Mouse (Mus musculus) forebrain, embryonic 12.5 days (tissue): ENCODE results near the gene Gm19684. TPM values are rescaled to one million over a fixed set of nuclear protein-coding genes. Genes with fewer than 3 reads are reported as not detected.
"Not testable (repeated sequence)": the region's sequence is repeated elsewhere in the genome, so short reads cannot be mapped to it uniquely, and the experiment has no call there.

Experiments used
- ATAC-seq: fragments of 200-750 bp; cut with Nextera tagmentation; 2 replicates; pipeline ENCODE4 v1.8.0; 2017; ENCODE audit warnings: moderate TSS enrichment; ENCODE audit not compliant: low FRiP score
- H3K27ac ChIP-seq: fragments of 300-500 bp; sonication (generic); 2 replicates; pipeline ENCODE4 v1.5.1; 2016; ENCODE audit warnings: mild to moderate bottlenecking
- H3K27me3 ChIP-seq: fragments of 300-500 bp; sonication (generic); 2 replicates; pipeline ENCODE4 v1.6.1; 2016; ENCODE audit warnings: mild to moderate bottlenecking
- H3K36me3 ChIP-seq: fragments of 300-500 bp; sonication (generic); replicated peaks from 2 replicates; pipeline ENCODE4 v1.6.1; 2016; ENCODE audit warnings: mild to moderate bottlenecking
- H3K4me1 ChIP-seq: fragments of 300-500 bp; sonication (generic); 2 replicates; pipeline ENCODE4 v1.6.1; 2016
- H3K4me2 ChIP-seq: fragments of 300-500 bp; sonication (generic); 2 replicates; pipeline ENCODE4 v1.6.1; 2016; ENCODE audit warnings: mild to moderate bottlenecking, moderate library complexity
- H3K4me3 ChIP-seq: fragments of 300-500 bp; sonication (generic); replicated peaks from 2 replicates; pipeline ENCODE4 v1.5.1; 2016; ENCODE audit warnings: mild to moderate bottlenecking
- H3K9ac ChIP-seq: fragments of 300-500 bp; sonication (generic); 2 replicates; pipeline ENCODE4 v1.6.1; 2016; ENCODE audit warnings: mild to moderate bottlenecking
- H3K9me3 ChIP-seq: fragments of 300-500 bp; sonication (generic); 2 replicates; pipeline ENCODE4 v1.6.1; 2016
- WGBS: fragments of 180-500 bp; shearing (Covaris S2); methylation state at CpG from one replicate; pipeline ENCODE4 v1.1.7; 2016; 5-methylcytosine and 5-hydroxymethylcytosine counted together
- polyA plus RNA-seq: library from polyadenylated mRNA; unstranded; fragments of >200 nt; fragmentation: Nextera tagmentation; extraction: Ambion mirVana; gene quantifications from 2 replicates; pipeline ENCODE4 v1.2.1, GENCODE M21; 2016

Gm19684 gene
- polyA plus RNA-seq, 1 experiment from 2014 or later, result not detected

DNA sequence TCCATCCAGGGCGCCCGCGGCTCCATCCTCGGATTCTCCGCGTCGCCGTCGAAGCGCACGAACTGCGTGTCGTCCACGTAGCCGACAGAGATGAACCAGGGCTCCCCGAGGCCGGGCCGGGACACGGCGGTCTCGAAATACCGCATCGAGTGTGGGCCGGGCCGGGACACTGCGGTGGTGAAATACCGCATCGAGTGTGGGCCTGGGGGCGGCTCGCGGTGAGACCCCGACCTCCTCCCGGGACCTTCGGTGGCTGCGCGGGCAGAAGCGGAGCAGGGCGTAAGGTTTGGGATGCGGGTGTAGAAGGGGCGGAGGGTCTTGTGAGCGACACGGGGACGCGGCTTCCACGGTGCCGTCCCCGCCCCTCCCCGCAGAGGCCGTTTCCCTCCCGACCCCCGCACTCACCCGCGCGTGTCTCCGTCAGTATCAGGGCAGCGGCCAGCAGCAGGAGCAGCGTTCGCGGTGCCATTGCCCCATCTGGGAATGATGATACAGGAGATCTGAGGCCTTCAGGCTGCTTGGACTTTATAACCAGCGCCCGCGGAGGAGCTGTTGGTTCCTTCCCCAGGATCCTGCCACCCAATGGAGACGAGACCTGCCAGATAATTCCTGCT, 46.7 kb downstream of the Gm19684 start, which contains the start of gene Gm8909:
TSS of gene Gm8909 (minus strand) at position 499 of the 614 bp plus-strand sequence.
- peak within 1 kb of the TSS; percentile 22 for H3K4me3 ChIP-seq
- H3K27me3 ChIP-seq, result peaks cover 69% of the 10 kb centered on the region
- H3K9ac ChIP-seq, result no peak within 1 kb of the TSS
- 0 out of 2 replicates have a peak, but pooled peaks cover 3% of the 10 kb centered on the region for H3K4me1 ChIP-seq
- no peak for ATAC-seq
- no peaks in the 10 kb centered on the region for H3K9me3 ChIP-seq
- 1% methylated on average over 56 of the region's 63 CpGs for WGBS
- no peaks in the 10 kb centered on the region for H3K36me3 ChIP-seq
- peak within 1 kb of the TSS; percentile 40 for H3K4me2 ChIP-seq
- H3K27ac ChIP-seq, result no peak within 1 kb of the TSS

DNA sequence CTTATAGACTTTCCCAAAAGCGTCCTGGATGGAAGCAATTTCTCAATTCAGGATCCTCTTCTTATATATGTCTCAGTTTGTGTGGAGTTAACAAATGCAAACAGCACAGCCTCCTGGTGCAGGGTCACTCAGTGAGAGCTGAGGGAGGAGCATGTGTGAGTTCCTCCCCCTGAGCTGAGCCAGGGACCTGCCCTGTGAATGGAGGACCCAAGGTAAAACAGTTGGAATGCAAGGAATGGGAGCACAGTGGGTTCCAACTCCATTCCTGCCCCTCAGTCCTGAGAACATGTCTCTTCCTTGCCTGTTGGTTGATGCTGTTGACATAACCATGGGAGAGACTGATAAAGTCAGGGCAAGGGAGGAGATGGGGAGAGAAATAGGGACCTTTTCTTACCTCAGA, 47.6 kb downstream of the Gm19684 start:
- H3K9me3 ChIP-seq, H3K4me3 ChIP-seq, ATAC-seq, H3K4me1 ChIP-seq, H3K9ac ChIP-seq, H3K4me2 ChIP-seq, H3K27ac ChIP-seq, H3K36me3 ChIP-seq: not testable (repeated sequence)
- peaks cover 60% of the 10 kb centered on the region for H3K27me3 ChIP-seq
- WGBS, result 20% methylated on average over 1 of the region's 1 CpGs

DNA sequence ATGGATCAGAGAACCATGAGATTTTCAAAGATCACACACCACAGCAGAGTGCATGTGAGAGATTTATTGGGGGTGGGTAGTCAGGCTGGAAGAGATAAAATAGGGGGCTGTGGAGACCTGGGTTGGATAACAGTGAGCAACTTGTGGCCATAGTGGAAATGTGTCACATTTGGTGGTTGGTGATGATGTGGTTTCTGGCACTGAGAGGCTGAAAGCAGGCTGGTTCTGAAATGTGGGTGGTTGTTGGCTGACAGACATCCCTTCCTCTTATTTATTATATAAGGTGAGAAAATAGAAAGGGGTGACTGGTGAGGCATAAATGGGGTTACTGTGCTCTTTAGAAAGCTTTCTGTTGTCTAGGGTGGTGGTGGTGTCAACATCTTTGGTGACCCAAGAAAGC, 48.3 kb downstream of the Gm19684 start:
- ATAC-seq, result no peak
- H3K27ac ChIP-seq, result no peak overlapping the region
- H3K4me3 ChIP-seq, result no peak overlapping the region
- peaks cover 56% of the 10 kb centered on the region for H3K27me3 ChIP-seq
- 0 out of 2 replicates have a peak, but pooled peaks cover 3% of the 10 kb centered on the region for H3K4me1 ChIP-seq
- no peak overlapping the region for H3K9ac ChIP-seq
- H3K4me2 ChIP-seq, result no peak overlapping the region
- no peaks in the 10 kb centered on the region for H3K36me3 ChIP-seq
- H3K9me3 ChIP-seq, result no peaks in the 10 kb centered on the region

- Histone ChIP-seq H3K36me3 (no peaks in the 10 kb centered on the region), H3K4me2 (no peak overlapping the region), H3K4me1 (0 out of 2 replicates have a peak, but pooled peaks cover 3% of the 10 kb centered on the region), H3K27me3 (peaks cover 50% of the 10 kb centered on the region), H3K9ac (no peak overlapping the region), H3K4me3 (no peak overlapping the region), H3K27ac (no peak overlapping the region), H3K9me3 (no peaks in the 10 kb centered on the region)
- no peak for ATAC-seq
- WGBS, result 45% methylated on average over 1 of the region's 1 CpGs
Observed at GRCm38 (mm10) chr17:36170287-36170814, 48.9 kb downstream of the Gm19684 start.

GRCm38 (mm10) chr17:36176132-36176531, 54.7 kb downstream of the Gm19684 start:
- peaks cover 20% of the 10 kb centered on the region for H3K27me3 ChIP-seq
- H3K36me3 ChIP-seq, ATAC-seq, H3K4me1 ChIP-seq, H3K4me2 ChIP-seq, H3K27ac ChIP-seq, H3K4me3 ChIP-seq, H3K9ac ChIP-seq, H3K9me3 ChIP-seq: not testable (repeated sequence)
- WGBS, result no CpG with 5 or more reads among the region's 2 CpGs

DNA sequence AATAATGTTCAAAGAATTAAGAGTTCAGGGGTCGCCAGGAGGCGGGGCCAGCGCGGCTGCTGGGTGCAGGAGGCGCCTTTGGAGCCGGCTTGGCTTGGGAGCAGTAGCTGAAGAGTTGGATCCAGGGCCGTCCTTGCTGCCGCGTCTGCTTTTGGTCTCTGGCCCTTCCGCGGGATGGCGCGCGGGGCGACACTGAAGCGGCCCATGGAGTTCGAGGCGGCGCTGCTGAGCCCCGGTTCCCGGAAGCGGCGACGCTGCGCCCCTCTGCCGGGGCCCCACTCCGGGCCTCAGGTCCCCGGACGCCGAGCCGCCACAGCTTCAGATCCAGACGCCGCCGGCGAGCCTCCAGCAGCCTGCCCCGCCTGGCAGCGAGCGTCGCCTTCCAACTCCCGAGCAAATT, 57.5 kb downstream of the Gm19684 start:
- under 1% methylated on average over 39 of the region's 40 CpGs for WGBS
- ATAC-seq, result 0 out of 2 replicates have a peak, but pooled peaks have one; percentile 46
- Histone ChIP-seq H3K27me3 (peaks cover 38% of the 10 kb centered on the region), H3K4me2 (peak overlapping the region; percentile 61), H3K4me3 (peak overlapping the region; percentile 38)
- H3K9ac ChIP-seq, H3K36me3 ChIP-seq, H3K9me3 ChIP-seq, H3K4me1 ChIP-seq, H3K27ac ChIP-seq: not testable (repeated sequence)

Other genes starting within 250 kb of the Gm19684 start
- 48.0 and 54.8 TPM in 2 replicates for gene Dhx16, start 241.9 kb upstream of the Gm19684 start, polyA plus RNA-seq
- gene 2310061I04Rik, start 224.2 kb upstream of the Gm19684 start, polyA plus RNA-seq, result 26.7 and 29.4 TPM in 2 replicates
- 277 and 280 TPM in 2 replicates for gene Atat1, start 211.6 kb upstream of the Gm19684 start, polyA plus RNA-seq
- 56.2 and 56.6 TPM in 2 replicates for gene Mrps18b, start 205.3 kb upstream of the Gm19684 start, polyA plus RNA-seq
- 65.4 and 70.4 TPM in 2 replicates for gene Ppp1r10, start 205.2 kb upstream of the Gm19684 start, polyA plus RNA-seq
- gene Abcf1, start 151.9 kb upstream of the Gm19684 start, polyA plus RNA-seq, result 117 and 118 TPM in 2 replicates
- gene Gnl1, start 141.8 kb upstream of the Gm19684 start, polyA plus RNA-seq, result 57.9 and 58.4 TPM in 2 replicates
- 52.1 and 56.8 TPM in 2 replicates for gene Prr3, start 141.4 kb upstream of the Gm19684 start, polyA plus RNA-seq
- gene H2-T24, start 101.1 kb upstream of the Gm19684 start, polyA plus RNA-seq, result 4.6 and 5.3 TPM in 2 replicates
- gene H2-T23, start 88.8 kb upstream of the Gm19684 start, polyA plus RNA-seq, result 4.8 and 5.5 TPM in 2 replicates
- gene H2-T22, start 78.9 kb upstream of the Gm19684 start, polyA plus RNA-seq, result 5.2 and 5.4 TPM in 2 replicates
- not detected in 2 replicates for gene Gm6034, start 78.7 kb upstream of the Gm19684 start, polyA plus RNA-seq
- not detected in 2 replicates for gene Gm11127, start 63.3 kb upstream of the Gm19684 start, polyA plus RNA-seq
- gene Gm7030, start 7.7 kb downstream of the Gm19684 start, polyA plus RNA-seq, result not detected in 2 replicates
- not detected in 2 replicates for gene Gm8909, start 46.9 kb downstream of the Gm19684 start, polyA plus RNA-seq
- gene H2-T3, start 68.6 kb downstream of the Gm19684 start, polyA plus RNA-seq, result not detected in 2 replicates
- gene Rpp21, start 136.4 kb downstream of the Gm19684 start, polyA plus RNA-seq, result 75.8 and 84.7 TPM in 2 replicates
- 22.2 and 23.3 TPM in 2 replicates for gene Trim39, start 150.6 kb downstream of the Gm19684 start, polyA plus RNA-seq
- gene H2-M10.2, start 164.8 kb downstream of the Gm19684 start, polyA plus RNA-seq, result 0.18 TPM in 1 of 2 replicates, not detected in the other
- gene H2-M10.1, start 204.5 kb downstream of the Gm19684 start, polyA plus RNA-seq, result not detected in 2 replicates
- gene H2-M10.3, start 246.7 kb downstream of the Gm19684 start, polyA plus RNA-seq, result not detected in 2 replicates